Mouse (Mus musculus): ENCODE measurements around the gene Isca2.

The Isca2 gene

GRCm38 (mm10) chr12:84814663-84815325 is 41.7 kb downstream of the Isca2 start:
- DNase-seq (ENCODE audit: low spot score): no peak

DNA sequence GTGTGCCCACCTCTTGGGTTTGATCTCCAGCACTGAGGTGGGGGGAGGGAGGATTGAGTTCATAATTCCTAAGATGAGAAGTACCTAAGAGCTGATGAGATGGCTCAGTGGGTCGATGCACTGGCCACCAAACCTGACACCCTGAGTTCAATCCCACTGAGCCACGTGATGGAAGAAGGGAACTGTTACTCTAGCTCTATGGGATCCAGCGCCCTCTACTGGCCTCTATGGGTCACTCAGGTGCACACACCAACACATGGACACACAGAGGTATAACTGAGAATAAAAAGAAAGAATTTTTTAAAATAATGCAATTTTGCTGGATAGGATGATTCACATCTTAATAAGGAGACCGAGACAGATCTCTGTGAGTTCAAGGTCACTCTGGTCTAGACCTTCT is 45.4 kb downstream of the Isca2 start:
- no peak for DNase-seq (ENCODE audit: low spot score)

- DNase-seq (ENCODE audit: low spot score): peak; percentile 20
Measured at GRCm38 (mm10) chr12:84819236-84820168, 46.5 kb downstream of the Isca2 start.

DNA sequence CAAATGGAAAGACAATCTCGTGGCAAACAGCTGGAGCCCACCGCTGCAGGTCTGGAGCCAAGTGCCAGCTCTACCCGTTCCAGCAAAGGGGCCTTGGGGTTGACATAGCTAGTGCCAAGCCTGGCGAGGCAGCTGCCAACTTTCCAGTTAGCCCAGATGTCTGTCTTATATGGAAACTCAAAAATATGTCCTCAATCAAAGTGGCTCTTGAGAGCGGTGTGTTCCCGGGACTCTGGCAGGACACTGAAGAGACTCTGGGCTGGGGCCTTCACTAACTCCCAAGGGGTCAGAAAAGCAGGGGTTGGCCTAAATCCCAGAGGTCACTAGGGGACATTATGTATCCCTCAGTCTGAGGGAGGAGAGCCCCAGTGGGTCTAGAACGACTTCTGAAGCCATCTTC is 50.5 kb downstream of the Isca2 start:
- no peak for DNase-seq (ENCODE audit: low spot score)

- DNase-seq (ENCODE audit: low spot score): no peak
Measured at GRCm38 (mm10) chr12:84824203-84824602, 51.2 kb downstream of the Isca2 start.
